Mouse (Mus musculus) stomach, postnatal 0 days (tissue): ENCODE results near the gene Ramac. TPM values are rescaled to one million over a fixed set of nuclear protein-coding genes. Genes with fewer than 3 reads are reported as not detected.
A peak's percentile ranks its signal among the peaks of the same experiment; 100 is the strongest.

ENCODE experiments used
- ATAC-seq: fragments of 200-750 bp; cut with Nextera tagmentation; 2 replicates; pipeline ENCODE4 v1.8.0; 2017; ENCODE audit not compliant: low FRiP score, low TSS enrichment
- DNase-seq: peaks from one replicate; pipeline ENCODE4 v3.0.0-alpha.2; 2016; ENCODE audit warnings: low spot score
- H3K27ac ChIP-seq: fragments of 300-500 bp; sonication (generic); replicated peaks from 2 replicates; pipeline ENCODE4 v1.5.1; 2014; ENCODE audit warnings: mild to moderate bottlenecking, control low read depth
- H3K27me3 ChIP-seq: fragments of 300-500 bp; sonication (generic); 2 replicates; pipeline ENCODE4 v1.6.1; 2014; ENCODE audit warnings: low read length; ENCODE audit not compliant: control insufficient read depth, insufficient read depth
- H3K36me3 ChIP-seq: fragments of 300-500 bp; sonication (generic); 2 replicates; pipeline ENCODE4 v1.6.1; 2014; ENCODE audit warnings: low read length, mixed read lengths; ENCODE audit not compliant: control insufficient read depth, insufficient read depth
- H3K4me1 ChIP-seq: fragments of 300-500 bp; sonication (generic); replicated peaks from 2 replicates; pipeline ENCODE4 v1.6.1; 2014; ENCODE audit warnings: antibody characterized with exemption; ENCODE audit not compliant: control insufficient read depth, insufficient read depth
- H3K4me2 ChIP-seq: fragments of 300-500 bp; sonication (generic); replicated peaks from 2 replicates; pipeline ENCODE4 v1.6.1; 2014; ENCODE audit warnings: low read depth, mild to moderate bottlenecking, control low read depth, moderate library complexity
- H3K4me3 ChIP-seq: fragments of 300-500 bp; sonication (generic); 2 replicates; pipeline ENCODE4 v1.5.1; 2014; ENCODE audit warnings: low read depth, low read length, control low read depth
- H3K9ac ChIP-seq: fragments of 300-500 bp; sonication (generic); 2 replicates; pipeline ENCODE4 v1.6.1; 2014; ENCODE audit warnings: mild to moderate bottlenecking, low read length, control low read depth, mixed read lengths
- H3K9me3 ChIP-seq: fragments of 300-500 bp; sonication (generic); 2 replicates; pipeline ENCODE4 v1.6.1; 2016; ENCODE audit warnings: low read length; ENCODE audit not compliant: control insufficient read depth
- CTCF ChIP-seq: IDR thresholded peaks from 2 replicates; pipeline ENCODE4 v1.5.1; 2016; ENCODE audit warnings: antibody characterized with exemption, low read depth, mild to moderate bottlenecking, moderate library complexity
- EP300 ChIP-seq: optimal IDR thresholded peaks from 2 replicates; pipeline ENCODE3; 2016; ENCODE audit warnings: antibody characterized with exemption
- whole genome bisulfite sequencing: fragments of 180-500 bp; shearing (Covaris S2); extraction: QIAGEN DNeasy Blood & Tissue Kit; methylation state at CpG from one replicate; pipeline ENCODE4 v1.1.7; 2014; 5-methylcytosine and 5-hydroxymethylcytosine counted together
- polyA plus RNA-seq: library from polyadenylated mRNA; unstranded; fragments of >200 nt; fragmentation: Nextera tagmentation; extraction: Ambion mirVana; gene quantifications from 2 replicates; pipeline ENCODE4 v1.2.1, GENCODE M21; 2015

Ramac gene
- polyA plus RNA-seq, 1 experiment from 2014 or later: 134 TPM

DNA sequence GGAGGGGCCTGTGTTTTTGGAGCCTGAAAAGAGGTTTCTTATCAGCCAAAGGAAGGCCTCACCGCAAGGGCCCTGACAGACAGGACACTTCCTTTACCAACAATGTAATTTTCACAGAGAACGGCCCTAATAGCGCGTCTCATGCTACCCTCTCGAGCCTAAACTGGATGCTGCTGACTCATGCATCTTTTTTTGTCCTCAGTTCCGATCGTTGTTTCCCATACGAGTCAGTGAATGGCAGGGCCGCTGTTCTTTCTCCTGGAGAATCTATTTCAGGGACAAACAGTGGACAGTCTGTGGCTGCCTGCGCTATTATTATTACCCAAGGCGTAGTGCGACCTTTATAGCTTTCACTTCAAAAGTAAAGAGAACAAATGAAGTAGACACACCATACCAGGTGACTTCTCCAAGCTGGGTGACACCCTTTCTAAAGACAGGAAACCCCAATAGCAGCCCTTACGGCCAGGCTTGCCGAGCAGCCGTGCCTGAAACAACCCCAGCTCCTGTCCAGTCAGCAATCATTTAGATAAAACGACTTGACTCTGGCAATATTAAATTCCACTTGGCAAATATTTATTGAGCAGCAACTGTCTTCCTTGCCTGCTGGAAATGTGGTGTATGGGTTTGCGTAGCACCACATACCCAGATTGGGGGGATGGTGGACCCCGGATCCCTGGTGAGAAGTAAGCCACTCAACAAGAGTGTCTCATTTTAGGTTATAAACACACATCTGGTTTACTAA, 36.6 kb upstream of the Ramac start:
- ATAC-seq (peak; percentile 53), DNase-seq (no peak)
- no peak overlapping the region for H3K27ac ChIP-seq
- H3K9ac ChIP-seq: no peak overlapping the region
- H3K27me3 ChIP-seq: no peaks in the 10 kb centered on the region
- H3K4me3 ChIP-seq: no peak overlapping the region
- no peak overlapping the region for H3K4me2 ChIP-seq
- 49% methylated on average over 18 of the region's 18 CpGs for WGBS
- H3K4me1 ChIP-seq: no peaks in the 10 kb centered on the region
- no peaks in the 10 kb centered on the region for H3K9me3 ChIP-seq
- no peak for TF ChIP-seq CTCF
- no peak for TF ChIP-seq EP300
- H3K36me3 ChIP-seq: no peaks in the 10 kb centered on the region

DNA sequence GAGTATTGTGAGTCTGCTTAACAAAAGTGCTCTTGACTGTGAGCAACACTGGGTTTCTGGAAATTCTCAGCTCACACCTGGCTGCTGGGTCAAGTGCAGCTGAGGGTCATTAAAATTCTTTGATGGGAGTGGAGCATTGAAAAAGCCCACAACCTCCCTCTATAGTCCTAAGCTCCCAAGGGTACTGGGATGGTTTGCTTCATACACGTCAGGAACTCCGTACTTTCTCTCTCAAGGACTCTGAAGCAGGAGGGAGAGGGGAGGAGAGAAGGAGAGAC, 36.1 kb upstream of the Ramac start:
- WGBS: 59% methylated on average over 2 of the region's 2 CpGs
- no peaks in the 10 kb centered on the region for H3K36me3 ChIP-seq
- H3K9ac ChIP-seq: no peak overlapping the region
- no peak overlapping the region for H3K27ac ChIP-seq
- no peak overlapping the region for H3K4me2 ChIP-seq
- ATAC-seq (no peak), DNase-seq (no peak)
- no peaks in the 10 kb centered on the region for H3K4me1 ChIP-seq
- TF ChIP-seq CTCF (no peak), EP300 (no peak)
- no peaks in the 10 kb centered on the region for H3K27me3 ChIP-seq
- H3K4me3 ChIP-seq: no peak overlapping the region
- no peaks in the 10 kb centered on the region for H3K9me3 ChIP-seq

DNA sequence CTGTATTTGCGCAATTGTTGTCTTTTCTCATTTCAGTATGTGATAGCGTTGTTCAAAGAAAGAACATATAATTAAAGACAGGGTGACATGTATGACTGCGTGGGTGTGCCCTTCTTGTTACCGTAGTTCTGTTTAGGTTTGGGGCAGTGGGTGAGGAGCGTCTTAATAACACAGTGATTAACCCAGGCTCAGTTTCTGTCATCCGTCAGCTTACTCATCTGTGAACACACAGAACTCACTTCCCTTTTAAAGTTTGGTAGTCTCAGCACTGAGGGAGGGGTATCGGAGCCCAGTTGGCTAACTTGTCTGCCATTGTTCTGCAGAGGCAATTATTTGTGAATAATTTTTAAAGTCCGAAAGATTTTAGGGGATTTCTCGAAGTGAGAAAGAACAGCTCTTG, 35.0 kb upstream of the Ramac start:
- no peaks in the 10 kb centered on the region for H3K27me3 ChIP-seq
- H3K4me3 ChIP-seq: no peak overlapping the region
- H3K9me3 ChIP-seq: no peaks in the 10 kb centered on the region
- H3K4me1 ChIP-seq: no peaks in the 10 kb centered on the region
- H3K9ac ChIP-seq: no peak overlapping the region
- no peak for DNase-seq
- H3K27ac ChIP-seq: no peak overlapping the region
- no peaks in the 10 kb centered on the region for H3K36me3 ChIP-seq
- ATAC-seq: no peak
- TF ChIP-seq EP300 (no peak), CTCF (no peak)
- no peak overlapping the region for H3K4me2 ChIP-seq
- 54% methylated on average over 9 of the region's 9 CpGs for WGBS

DNA sequence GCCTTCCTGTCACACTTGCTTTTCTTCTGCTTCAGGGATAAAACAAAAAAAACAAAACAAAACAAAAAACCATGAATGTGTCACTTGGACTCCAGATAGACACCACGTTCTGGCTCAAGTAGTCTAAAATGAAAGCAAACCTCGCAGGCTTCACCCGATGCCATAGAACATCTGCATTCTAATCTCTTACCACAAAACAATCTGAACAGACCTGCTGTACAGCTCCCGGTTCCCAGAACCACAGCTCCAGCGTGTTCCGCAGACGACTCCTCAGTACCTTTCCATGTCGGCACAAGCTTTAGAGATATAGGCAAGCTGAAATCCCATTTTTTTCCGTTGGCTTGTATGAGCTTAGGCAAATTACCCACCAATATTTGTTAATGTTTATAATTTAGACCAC, 32.9 kb upstream of the Ramac start:
- ATAC-seq: 0 out of 2 replicates have a peak, but pooled peaks have one; percentile 35
- WGBS: 66% methylated on average over 9 of the region's 9 CpGs
- H3K9ac ChIP-seq: no peak overlapping the region
- H3K27ac ChIP-seq: no peak overlapping the region
- no peaks in the 10 kb centered on the region for H3K9me3 ChIP-seq
- TF ChIP-seq CTCF: no peak
- TF ChIP-seq EP300: no peak
- no peaks in the 10 kb centered on the region for H3K36me3 ChIP-seq
- H3K4me2 ChIP-seq: no peak overlapping the region; the same call in 1 of the 2 replicates
- H3K4me3 ChIP-seq: no peak overlapping the region
- peak; percentile 27 for DNase-seq
- H3K27me3 ChIP-seq: no peaks in the 10 kb centered on the region
- no peaks in the 10 kb centered on the region for H3K4me1 ChIP-seq

DNA sequence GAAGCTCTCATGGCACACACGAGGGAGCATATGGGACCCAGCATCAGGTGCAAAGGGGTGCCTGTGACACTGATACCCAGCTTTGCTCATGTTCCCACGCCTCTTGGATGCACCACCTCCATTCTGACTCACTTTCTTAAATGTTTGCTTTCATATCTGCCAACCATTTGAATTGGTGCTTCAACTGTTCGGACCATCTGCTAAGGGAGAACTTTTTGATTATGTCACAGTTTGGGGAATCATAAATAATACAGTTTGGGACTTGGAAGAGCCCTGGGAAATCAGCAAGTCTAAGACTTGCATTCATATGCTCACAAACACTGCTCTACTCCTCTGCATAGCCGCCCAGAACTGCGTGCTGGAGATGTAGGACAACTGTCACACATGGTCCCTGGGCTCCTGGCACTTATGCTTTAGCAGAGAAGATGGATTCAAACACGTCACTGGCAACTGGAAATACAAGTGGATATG, 31.5 kb upstream of the Ramac start:
- Histone ChIP-seq H3K36me3 (no peaks in the 10 kb centered on the region), H3K27me3 (no peaks in the 10 kb centered on the region), H3K27ac (no peak overlapping the region), H3K4me1 (no peaks in the 10 kb centered on the region), H3K4me2 (no peak overlapping the region), H3K9ac (no peak overlapping the region), H3K4me3 (no peak overlapping the region), H3K9me3 (no peaks in the 10 kb centered on the region)
- TF ChIP-seq EP300 (no peak), CTCF (no peak)
- ATAC-seq (no peak), DNase-seq (no peak)
- WGBS: 73% methylated on average over 6 of the region's 6 CpGs

DNA sequence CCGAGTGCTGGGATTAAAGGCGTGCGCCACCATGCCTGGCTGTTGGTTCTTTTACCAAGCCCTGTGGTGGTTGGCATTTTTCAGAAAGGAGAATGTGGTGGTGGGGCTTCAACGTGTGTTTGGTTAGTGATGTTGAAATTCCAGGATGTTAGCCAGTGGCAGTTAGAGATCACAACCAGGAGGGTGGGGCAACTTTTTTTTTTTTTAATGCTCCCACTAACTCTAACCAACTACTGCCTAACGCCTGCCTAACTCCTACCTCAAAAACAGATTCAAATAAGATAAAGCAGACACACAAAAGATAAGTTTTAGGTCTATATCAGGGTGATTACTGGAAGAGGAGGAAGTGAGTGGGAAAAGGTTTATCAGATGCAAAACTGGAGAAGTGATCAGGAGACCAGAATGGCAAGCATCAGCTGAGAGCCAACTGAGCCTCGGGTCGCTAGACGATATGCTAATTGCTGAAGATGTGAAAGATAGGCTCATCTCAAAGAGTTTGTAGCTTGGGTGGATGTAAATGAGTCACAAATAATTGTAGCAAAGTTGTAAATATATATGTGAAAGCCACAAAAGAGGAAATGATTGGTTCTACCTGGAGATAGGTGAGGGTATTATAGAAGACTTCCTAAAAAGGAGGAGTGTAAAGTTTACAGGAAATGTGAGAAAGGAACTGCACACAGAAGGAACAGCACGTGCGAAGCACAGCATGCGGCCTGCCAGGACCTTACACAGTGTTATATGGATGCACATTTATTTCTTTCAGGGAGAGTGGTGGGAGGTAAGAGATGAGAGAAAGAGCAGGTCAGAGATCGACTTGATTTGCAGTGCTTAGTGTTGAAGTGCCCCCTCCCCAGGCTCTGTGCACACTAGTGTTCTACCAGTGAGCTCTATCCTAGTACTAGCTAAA, 30.3 kb upstream of the Ramac start:
- no peak for DNase-seq
- Histone ChIP-seq H3K27me3 (no peaks in the 10 kb centered on the region), H3K4me3 (no peak overlapping the region), H3K36me3 (no peaks in the 10 kb centered on the region), H3K9ac (no peak overlapping the region), H3K9me3 (no peaks in the 10 kb centered on the region), H3K27ac (no peak overlapping the region), H3K4me2 (no peak overlapping the region), H3K4me1 (no peaks in the 10 kb centered on the region)
- no peak for ATAC-seq
- TF ChIP-seq CTCF (no peak), EP300 (no peak)
- WGBS: 81% methylated on average over 12 of the region's 12 CpGs
